Mouse (Mus musculus) c-Kit-positive CD71-positive TER-119-negative erythroid progenitor cells, embryonic 14.5 days (primary cell): ENCODE measurements around the gene Jade1.

Experiments
- DNase-seq: peaks from one replicate; pipeline ENCODE4 v3.0.0-alpha.2; 2013; ENCODE audit warnings: low read depth

The Jade1 gene

DNA sequence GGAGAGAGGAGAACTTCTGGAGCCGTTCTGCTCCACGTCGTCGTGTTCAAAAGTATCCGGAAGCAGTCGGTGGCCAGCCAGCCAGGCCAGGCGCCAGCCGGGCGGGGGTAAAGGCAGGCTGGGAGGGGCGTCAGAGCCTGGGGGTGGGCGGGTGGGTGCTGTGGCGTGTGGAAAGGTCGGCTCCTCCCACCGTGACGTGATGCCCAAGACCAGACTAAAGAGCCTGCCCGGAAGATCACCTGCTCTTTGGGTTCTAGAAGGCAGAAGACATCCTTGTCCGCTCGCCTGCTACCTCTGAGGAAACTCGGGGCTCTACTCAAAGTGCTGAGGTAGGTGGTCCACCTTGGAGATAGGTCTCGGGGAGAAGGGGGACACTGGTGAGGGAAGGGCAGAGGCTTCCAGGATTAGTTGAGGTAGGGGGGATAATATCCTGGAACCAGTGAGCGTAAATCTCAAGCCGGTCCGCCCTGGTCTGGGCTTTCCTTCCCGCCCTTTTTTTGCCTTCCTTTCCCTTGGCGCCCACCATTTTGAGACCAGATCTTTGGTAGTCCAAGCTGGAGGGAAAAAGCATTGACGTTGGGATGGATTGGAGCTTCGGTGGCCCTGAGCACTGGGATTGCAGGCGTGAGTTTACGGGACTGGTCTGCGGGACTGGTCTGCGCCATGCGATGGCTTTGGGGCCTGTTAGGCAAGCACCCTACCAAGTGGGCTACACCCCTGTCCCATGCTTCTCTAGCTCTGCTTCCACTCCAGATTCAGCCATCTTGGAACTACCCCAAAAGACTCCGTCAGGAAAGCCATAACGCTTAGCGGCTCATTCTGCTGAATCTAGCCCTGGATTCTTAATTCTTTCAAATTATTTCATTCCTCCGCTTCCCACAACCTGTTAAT, at the start of gene Jade1:
Gene Jade1, plus strand, starts transcription at position 241 of the 891 bp plus-strand sequence.
- no peak for DNase-seq

- DNase-seq, result no peak
These were observed 46.1 kb upstream of the Jade1 start for GRCm38 (mm10) chr3:41509441-41509840.

GRCm38 (mm10) chr3:41510191-41510590, 45.3 kb upstream of the Jade1 start:
- no peak for DNase-seq

DNA sequence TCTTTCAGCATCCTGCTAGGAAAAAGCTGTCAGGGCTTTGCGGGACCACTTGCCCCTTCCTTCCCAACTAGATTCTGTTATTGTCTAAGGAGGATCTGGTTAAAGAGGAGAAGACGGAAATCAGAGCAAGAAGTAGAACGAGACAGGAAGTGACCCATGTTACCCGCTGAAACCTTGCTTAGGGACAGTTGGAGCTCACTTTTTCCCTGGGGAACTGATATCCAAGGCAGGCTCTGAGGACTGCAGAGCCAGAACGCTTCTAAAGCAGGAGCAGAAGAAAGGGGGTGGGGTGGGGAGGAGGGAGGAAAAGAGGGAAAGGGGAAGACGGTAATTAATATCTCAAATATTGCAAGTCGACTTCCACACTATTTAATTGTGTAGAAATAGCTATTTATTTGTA, 44.8 kb upstream of the Jade1 start:
- DNase-seq, result no peak

DNA sequence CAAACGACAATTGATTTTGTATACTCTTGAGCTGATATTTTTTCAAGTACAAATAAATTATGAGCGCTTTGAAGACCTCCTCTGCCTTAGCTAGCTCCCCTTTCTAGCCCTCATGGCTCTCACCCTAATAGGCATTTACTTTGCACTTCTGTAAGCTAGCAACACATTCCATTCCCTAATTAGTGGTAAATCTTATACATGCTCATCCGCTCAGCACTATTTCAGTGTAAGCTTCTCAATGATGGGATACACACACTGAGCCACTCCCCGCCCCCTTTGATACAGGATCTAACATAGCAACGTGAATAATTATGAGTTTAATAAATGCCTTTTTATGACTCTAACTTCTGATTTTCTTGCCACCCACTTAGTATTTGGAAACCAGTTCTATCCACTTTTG, 41.5 kb upstream of the Jade1 start:
- DNase-seq, result no peak

DNA sequence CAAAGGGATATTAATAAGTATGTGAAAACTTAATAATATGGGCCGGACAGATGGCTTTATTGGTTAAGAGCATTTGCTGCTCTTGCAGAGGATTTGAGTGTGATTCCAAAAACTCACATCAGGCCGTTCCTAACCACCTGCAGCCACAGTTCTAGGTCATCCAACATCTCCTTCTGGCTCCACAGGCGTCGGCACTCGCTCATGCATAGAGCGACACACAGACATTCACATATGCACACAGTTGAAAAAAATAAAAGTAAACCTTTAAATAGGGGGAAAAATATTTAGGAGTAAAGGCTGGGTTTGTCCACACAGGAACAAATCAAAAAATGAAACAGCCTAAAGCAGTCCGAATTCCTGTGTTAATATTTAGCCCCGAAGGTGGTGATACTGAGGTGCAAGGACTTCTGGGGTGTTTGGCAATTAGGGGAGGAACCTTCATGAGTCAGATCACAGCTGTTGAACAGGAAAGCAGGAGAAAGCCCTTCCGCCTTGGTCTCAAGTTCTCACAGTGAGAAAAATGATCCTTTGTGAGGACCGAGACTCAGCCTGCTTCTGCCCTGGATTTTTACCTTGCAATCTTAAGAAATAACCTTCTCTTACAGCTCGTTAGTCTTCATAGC, 40.7 kb upstream of the Jade1 start:
- no peak for DNase-seq

GRCm38 (mm10) chr3:41516961-41517518, 38.5 kb upstream of the Jade1 start:
- no peak for DNase-seq

- DNase-seq, result no peak
These were observed 34.6 kb upstream of the Jade1 start for GRCm38 (mm10) chr3:41520925-41521324.

GRCm38 (mm10) chr3:41521733-41522132, 33.8 kb upstream of the Jade1 start:
- no peak for DNase-seq

- no peak for DNase-seq
These were observed 33.1 kb upstream of the Jade1 start for GRCm38 (mm10) chr3:41522226-41523005.

DNA sequence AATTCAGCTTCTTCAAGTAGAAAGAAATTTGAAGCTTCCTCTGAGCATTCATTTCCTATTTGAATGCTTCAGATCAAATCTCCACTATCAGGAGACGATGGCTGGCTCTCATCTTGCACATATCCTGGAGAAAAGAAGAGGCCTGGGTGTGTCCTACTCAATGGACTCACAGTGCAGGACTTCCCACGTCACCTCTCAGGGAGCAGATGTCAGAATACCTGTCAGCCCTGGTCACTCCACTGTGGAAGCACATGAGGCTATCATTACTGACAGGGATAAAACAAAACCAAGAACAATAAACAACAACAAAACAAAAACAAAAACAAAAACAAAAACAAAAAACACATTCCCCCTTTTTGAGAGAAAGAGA, 32.5 kb upstream of the Jade1 start:
- no peak for DNase-seq

DNA sequence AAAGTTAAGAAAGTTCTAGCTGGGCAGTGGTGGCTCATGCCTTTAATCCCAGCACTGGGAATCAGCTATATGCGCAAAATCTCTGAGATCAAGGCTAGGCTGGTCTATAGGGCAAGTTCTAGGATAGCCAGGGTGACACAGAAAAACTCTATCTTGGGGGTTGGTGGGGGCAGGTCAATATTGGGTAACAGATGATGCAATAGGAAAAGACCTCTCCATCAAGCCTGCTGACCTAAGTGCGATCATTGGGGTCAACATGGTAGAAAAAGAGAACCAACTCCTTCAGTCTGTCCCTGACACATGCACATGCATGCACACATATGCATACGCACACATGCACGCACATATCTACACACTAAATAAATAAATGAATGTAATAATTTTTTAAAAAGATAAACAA, 32.1 kb upstream of the Jade1 start:
- no peak for DNase-seq

DNA sequence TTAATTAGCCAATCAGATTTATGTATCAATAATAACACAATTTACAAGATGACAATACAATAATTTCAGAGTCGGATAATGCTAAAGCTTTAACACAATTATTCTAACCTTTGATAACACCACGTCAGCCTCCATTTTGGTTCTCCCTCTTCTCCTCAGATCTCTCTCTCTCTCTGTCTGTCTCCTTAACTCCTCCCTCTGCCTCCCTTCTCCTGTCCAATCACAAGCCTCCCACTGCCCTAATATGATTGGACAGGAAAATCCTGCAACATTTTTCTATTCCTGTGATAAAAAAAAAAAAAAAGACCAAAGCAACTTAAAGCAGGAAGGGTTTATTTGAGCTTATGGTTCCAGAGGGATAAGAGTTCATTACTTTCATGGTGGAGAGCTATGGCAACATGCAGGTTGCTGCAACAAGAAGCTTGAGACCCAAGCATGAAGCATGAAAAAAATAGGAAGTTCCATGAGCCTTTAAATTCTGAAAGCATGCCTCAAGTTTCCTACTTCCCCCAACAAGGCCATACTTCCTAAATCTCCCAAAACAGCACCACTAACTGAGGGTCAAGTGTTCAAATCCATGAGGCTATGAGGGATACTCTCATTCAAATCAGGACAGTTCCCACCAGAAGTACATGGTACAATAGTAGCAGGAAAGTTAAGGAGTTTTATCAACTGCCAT, 27.1 kb upstream of the Jade1 start:
- DNase-seq, result no peak

DNA sequence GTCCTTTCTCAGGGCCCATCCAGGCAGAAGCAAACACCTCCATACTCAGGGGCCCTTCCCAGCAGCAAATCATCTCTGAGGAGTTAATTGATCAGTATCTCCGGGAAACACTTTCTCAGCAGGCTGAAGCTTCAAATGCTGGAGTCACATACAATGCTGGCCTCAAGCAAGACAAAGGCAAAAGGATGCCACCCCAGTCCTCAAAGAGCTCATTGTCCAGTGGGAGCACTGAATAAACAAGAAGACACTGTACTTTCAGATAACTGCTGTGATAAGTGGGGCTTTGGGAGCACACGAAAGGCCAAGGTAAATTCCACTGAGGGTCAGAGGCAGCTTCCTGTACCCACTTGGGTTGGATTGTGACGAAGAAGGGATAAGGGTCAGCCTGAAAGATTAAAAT, 25.4 kb upstream of the Jade1 start:
- no peak for DNase-seq

DNA sequence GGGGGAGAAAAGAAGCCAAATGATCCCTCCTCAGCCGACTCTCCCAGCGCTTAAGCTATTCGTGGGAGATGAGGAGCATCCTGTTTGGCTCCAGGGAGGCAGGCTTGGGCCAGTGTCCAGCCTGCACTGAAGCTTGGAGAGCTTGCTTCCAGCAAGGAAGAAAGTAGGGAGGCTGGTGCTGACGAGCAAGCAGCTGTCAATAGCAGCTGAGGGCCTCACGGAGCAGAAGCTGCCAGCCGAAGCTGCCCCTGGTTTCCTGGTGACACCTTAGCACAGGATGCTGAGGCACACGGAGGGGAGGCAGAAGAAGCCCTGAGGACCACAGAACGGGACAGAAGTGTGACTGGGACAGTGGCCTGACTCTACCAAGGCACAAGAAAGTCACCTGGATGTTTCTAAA, 24.0 kb upstream of the Jade1 start:
- no peak for DNase-seq

DNA sequence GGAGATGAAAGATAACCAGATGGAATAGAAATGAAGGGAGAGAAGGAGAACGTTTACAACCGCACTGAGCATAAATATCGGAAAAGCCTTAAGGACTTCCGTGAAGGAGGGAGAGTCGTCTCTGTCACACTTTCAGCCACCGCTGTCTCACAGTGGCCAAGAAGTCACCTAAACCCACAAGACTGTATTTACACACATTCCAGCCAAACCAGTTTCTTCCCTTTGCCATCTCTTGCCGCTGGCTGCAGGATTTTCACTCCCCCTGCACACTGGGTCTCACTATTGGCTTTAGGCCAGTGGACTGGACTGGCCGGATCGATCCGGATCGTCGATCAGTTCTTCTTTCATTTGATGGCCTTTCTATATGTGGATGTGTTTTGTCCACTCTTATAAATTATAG, 23.4 kb upstream of the Jade1 start:
- no peak for DNase-seq

GRCm38 (mm10) chr3:41533660-41534059, 21.9 kb upstream of the Jade1 start:
- DNase-seq, result no peak

- DNase-seq, result no peak
These were observed 17.6 kb upstream of the Jade1 start for GRCm38 (mm10) chr3:41537957-41538356.

DNA sequence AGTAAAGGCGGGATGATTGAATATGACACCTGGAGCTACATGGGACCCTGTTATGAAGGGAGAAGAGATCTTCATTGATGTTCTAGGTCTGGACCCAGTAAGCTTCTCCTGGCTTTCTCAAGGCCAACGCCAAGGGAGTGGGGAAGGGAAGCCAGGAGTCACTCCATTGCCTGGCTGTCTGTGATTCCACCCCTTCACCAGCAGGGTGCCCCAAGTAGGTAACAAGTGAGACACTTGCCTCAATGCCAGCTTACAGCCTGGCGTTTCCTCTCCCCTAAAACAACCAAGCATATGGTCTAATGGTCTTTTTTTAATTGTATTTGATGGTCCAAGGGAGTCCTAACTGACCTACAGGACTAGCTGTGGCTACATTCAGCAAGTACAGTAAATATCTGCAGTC, 14.2 kb upstream of the Jade1 start:
- no peak for DNase-seq

DNA sequence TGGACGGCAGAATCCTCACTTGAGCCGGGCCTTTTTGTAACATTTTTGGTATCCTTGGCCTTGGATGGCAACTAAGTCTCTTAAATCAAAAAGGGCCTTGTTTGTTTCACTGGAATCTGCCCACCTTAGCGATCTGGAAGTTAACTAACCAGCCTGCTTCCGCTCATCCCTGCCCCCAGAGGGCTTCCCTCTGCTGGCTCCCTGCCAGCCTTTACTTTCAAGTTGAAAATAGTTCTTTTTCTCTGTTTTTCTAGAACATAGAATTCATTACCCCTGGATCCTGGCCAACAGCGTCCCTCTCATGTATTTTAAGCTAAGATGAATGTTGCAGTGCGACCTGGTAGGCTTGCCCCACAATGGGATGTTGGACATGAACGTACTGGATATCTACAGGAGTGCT, 11.1 kb upstream of the Jade1 start:
- no peak for DNase-seq

DNA sequence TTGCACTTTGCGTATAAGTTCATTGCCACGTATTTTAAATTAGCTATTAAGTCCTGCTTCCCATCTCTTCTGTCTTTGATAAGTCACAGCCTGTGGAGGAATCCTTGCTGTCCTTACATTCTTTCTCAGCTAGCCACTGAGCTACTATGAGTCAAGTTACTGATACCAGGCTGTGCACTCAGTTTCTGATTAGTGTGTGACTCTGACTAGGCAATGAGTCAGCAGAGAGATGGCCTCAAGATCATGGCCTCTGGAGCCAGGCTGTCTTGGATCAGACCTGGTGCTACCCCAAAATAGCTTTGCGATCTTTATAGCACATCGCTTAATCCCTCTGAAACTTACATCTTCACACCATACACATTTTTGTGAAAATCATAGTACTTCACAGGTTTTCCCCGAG, 8.2 kb upstream of the Jade1 start:
- no peak for DNase-seq

GRCm38 (mm10) chr3:41548238-41548637, 7.3 kb upstream of the Jade1 start:
- no peak for DNase-seq
